Mouse (Mus musculus) spleen, adult 18-20 months (tissue): ENCODE data around the gene Lysmd2.
"Not testable (repeated sequence)": the region's sequence is repeated elsewhere in the genome, so short reads cannot be mapped to it uniquely, and the experiment has no call there.

ENCODE experiments used
- DNase-seq, 2 experiments: peaks; one replicate each; pipeline ENCODE4 v3.0.0; 2022; ENCODE audit warnings: mixed read lengths in 2 of 2

Gene Lysmd2

GRCm38 (mm10) chr9:75630823-75631454 is 5.4 kb downstream of the Lysmd2 start:
- DNase-seq: no peak

GRCm38 (mm10) chr9:75632111-75632510 is 6.6 kb downstream of the Lysmd2 start:
- DNase-seq: no peak

- no peak for DNase-seq
These were observed 7.4 kb downstream of the Lysmd2 start for GRCm38 (mm10) chr9:75632902-75633301.

GRCm38 (mm10) chr9:75633603-75634002 is 8.1 kb downstream of the Lysmd2 start:
- no peak for DNase-seq

GRCm38 (mm10) chr9:75634226-75634625 is 8.7 kb downstream of the Lysmd2 start:
- no peak for DNase-seq

- DNase-seq: no peak
These were observed 19.9 kb downstream of the Lysmd2 start for GRCm38 (mm10) chr9:75645405-75645804.

GRCm38 (mm10) chr9:75653981-75654911 is 28.7 kb downstream of the Lysmd2 start:
- DNase-seq: no peak

- DNase-seq: not testable (repeated sequence)
These were observed 30.9 kb downstream of the Lysmd2 start for GRCm38 (mm10) chr9:75656456-75656855.

GRCm38 (mm10) chr9:75660917-75661316 is 35.4 kb downstream of the Lysmd2 start:
- DNase-seq: no peak

- DNase-seq: no peak
These were observed 39.8 kb downstream of the Lysmd2 start for GRCm38 (mm10) chr9:75665364-75665763.

- no peak for DNase-seq
These were observed 41.1 kb downstream of the Lysmd2 start for GRCm38 (mm10) chr9:75666612-75667011.

- DNase-seq: no peak
These were observed 47.2 kb downstream of the Lysmd2 start for GRCm38 (mm10) chr9:75672769-75673168.

- no peak for DNase-seq
These were observed 50.7 kb downstream of the Lysmd2 start for GRCm38 (mm10) chr9:75676226-75676625.

GRCm38 (mm10) chr9:75678341-75678740 is 52.8 kb downstream of the Lysmd2 start:
- DNase-seq: no peak

GRCm38 (mm10) chr9:75679629-75680028 is 54.1 kb downstream of the Lysmd2 start:
- no peak for DNase-seq

GRCm38 (mm10) chr9:75680606-75681005 is 55.1 kb downstream of the Lysmd2 start:
- no peak for DNase-seq

- DNase-seq: peak in 1 of 2 experiments; percentile 2
These were observed 58.1 kb downstream of the Lysmd2 start, which contains the start of gene Scg3 for GRCm38 (mm10) chr9:75683426-75684191. Gene Scg3 (minus strand): TSS chr9:75684056.

- DNase-seq: no peak
These were observed 58.8 kb downstream of the Lysmd2 start for GRCm38 (mm10) chr9:75684292-75684691.

GRCm38 (mm10) chr9:75684772-75685171 is 59.2 kb downstream of the Lysmd2 start:
- no peak for DNase-seq
